Mouse (Mus musculus) megakaryocyte-erythroid progenitor cell, adult 5-6 weeks (primary cell): Measurements from ENCODE around the gene Tmprss9. TPM values are rescaled to one million over a fixed set of nuclear protein-coding genes. Genes with fewer than 3 reads are reported as not detected.
A peak's percentile ranks its signal among the peaks of the same experiment; 100 is the strongest.

Source experiments
- ATAC-seq: replicated peaks from 2 replicates; pipeline ENCODE4 v1.8.0; 2016; ENCODE audit warnings: mild to moderate bottlenecking, inconsistent platforms; ENCODE audit not compliant: severe bottlenecking, poor library complexity, low FRiP score, low TSS enrichment
- total RNA-seq, 2 experiments: library from RNA; stranded (forward) in 1 of 2; stranded (reverse) in 1 of 2; fragments of 200-1000, 215-1000 nt in 1 of 2; fragments of >200 nt in 1 of 2; fragmentation: Nextera tagmentation in 1 of 2; gene quantifications; 2 replicates each; pipeline ENCODE4 v1.2.3; 2014 to 2017

The Tmprss9 gene
- total RNA-seq, 2 experiments from 2014 or later: not detected

GRCm38 (mm10) chr10:80909375-80910162 is 37.9 kb downstream of the Tmprss9 start:
- no peak for ATAC-seq

- ATAC-seq: no peak
Measured at GRCm38 (mm10) chr10:80911354-80911753, 39.7 kb downstream of the Tmprss9 start.

- no peak for ATAC-seq
Measured at GRCm38 (mm10) chr10:80911891-80912290, 40.2 kb downstream of the Tmprss9 start.

- no peak for ATAC-seq
Measured at GRCm38 (mm10) chr10:80913364-80914011, 41.8 kb downstream of the Tmprss9 start.

- ATAC-seq: no peak
Measured at GRCm38 (mm10) chr10:80914253-80914656, 42.6 kb downstream of the Tmprss9 start.

- ATAC-seq: no peak
Measured at GRCm38 (mm10) chr10:80915260-80915659, 43.6 kb downstream of the Tmprss9 start.

- no peak for ATAC-seq
Measured at GRCm38 (mm10) chr10:80915736-80916135, 44.1 kb downstream of the Tmprss9 start.

- ATAC-seq: peak; percentile 39; the same call in 1 of the 2 replicates
Measured at GRCm38 (mm10) chr10:80917336-80917778, 45.7 kb downstream of the Tmprss9 start.

GRCm38 (mm10) chr10:80917779-80918434 is 46.3 kb downstream of the Tmprss9 start, which contains the start of gene Lmnb2:
Gene Lmnb2 (minus strand): TSS chr10:80918245.
- peak; percentile 48 for ATAC-seq

- ATAC-seq: no peak; the same call in 1 of the 2 replicates
Measured at GRCm38 (mm10) chr10:80921923-80922322, 50.3 kb downstream of the Tmprss9 start.

GRCm38 (mm10) chr10:80925472-80925871 is 53.8 kb downstream of the Tmprss9 start:
- no peak for ATAC-seq

- ATAC-seq: peak; percentile 60
Measured at GRCm38 (mm10) chr10:80928586-80929298, 57.1 kb downstream of the Tmprss9 start.

GRCm38 (mm10) chr10:80929299-80930226 is 57.9 kb downstream of the Tmprss9 start, which contains the start of gene Gadd45b:
Gene Gadd45b (plus strand): TSS chr10:80930073.
- ATAC-seq: peak; percentile 93

- ATAC-seq: peak; percentile 20; the same call in 1 of the 2 replicates
Measured at GRCm38 (mm10) chr10:80930361-80931152, 58.9 kb downstream of the Tmprss9 start.

- no peak for ATAC-seq
Measured at GRCm38 (mm10) chr10:80931153-80931671, 59.6 kb downstream of the Tmprss9 start.

GRCm38 (mm10) chr10:80931695-80932094 is 60.0 kb downstream of the Tmprss9 start:
- ATAC-seq: no peak

GRCm38 (mm10) chr10:80932206-80932605 is 60.6 kb downstream of the Tmprss9 start:
- no peak for ATAC-seq
